Mouse (Mus musculus) ES-CJ7 (cell line): ENCODE data around the gene D11Wsu47e.

Experiments used
- DNase-seq: peaks from one replicate; pipeline ENCODE4 v3.0.0; 2011; ENCODE audit warnings: low read depth, low spot score

D11Wsu47e gene

GRCm38 (mm10) chr11:113733631-113734364 is 49.6 kb downstream of the D11Wsu47e start:
- peak; percentile 79 for DNase-seq

- DNase-seq, result no peak
These were observed 50.9 kb downstream of the D11Wsu47e start for GRCm38 (mm10) chr11:113735151-113735550.

GRCm38 (mm10) chr11:113736848-113737552 is 52.8 kb downstream of the D11Wsu47e start:
- DNase-seq, result no peak

GRCm38 (mm10) chr11:113737553-113737854 is 53.3 kb downstream of the D11Wsu47e start:
- no peak for DNase-seq

GRCm38 (mm10) chr11:113737912-113738311 is 53.7 kb downstream of the D11Wsu47e start:
- peak; percentile 34 for DNase-seq

GRCm38 (mm10) chr11:113739213-113739612 is 55.0 kb downstream of the D11Wsu47e start:
- DNase-seq, result peak; percentile 27

GRCm38 (mm10) chr11:113740100-113740499 is 55.9 kb downstream of the D11Wsu47e start:
- no peak for DNase-seq

- DNase-seq, result peak; percentile 66
These were observed 58.8 kb downstream of the D11Wsu47e start for GRCm38 (mm10) chr11:113742998-113743397.
